ENCODE assay signal across 27 mouse cellular contexts in genomic region chr14:19701546-19701945, GRCm38 (mm10). TPM values are rescaled to one million over a fixed set of nuclear protein-coding genes. Genes with fewer than 3 reads are reported as not detected.
DNase-seq lines count a peak whose midpoint lies in the region; TF ChIP-seq lines count a peak whose summit lies in the region.
"Had no signal": no experiment of that assay in that cellular context is flagged by ENCODE, and none has a peak within 500 bp of the region (broad histone marks: within the 10 kb centered on the region; RNA-seq: fewer than 3 reads in every experiment).

No protein-coding gene starts in this region.

- no peaks in the 10 kb centered on the region for H3K36me3 ChIP-seq in splenic B cell, adult 2 months (ENCODE audit: control insufficient read depth, insufficient read depth, low read length, poor library complexity, severe bottlenecking)
- H3K36me3 ChIP-seq: embryonic facial prominence, embryonic 10.5 days; embryonic facial prominence, embryonic 13.5 days; forebrain, embryonic 12.5 days; forebrain, embryonic 15.5 days; G1E; heart, embryonic 13.5 days had no signal

- no peak for TF ChIP-seq POLR2A in brain, embryonic 14.5 days (IDR thresholded peaks at IDR 0.05; ENCODE audit: borderline replicate concordance, extremely low read depth, insufficient read depth, insufficient read length, poor library complexity, severe bottlenecking)

- DNase-seq in retina, embryonic 14.5 days (ENCODE audit: low spot score), result peak; percentile 7
- DNase-seq in retina, postnatal 1 day, result no peak
- DNase-seq in brain, embryonic 14.5 days (ENCODE audit: low read depth), result peak; percentile 43
- DNase-seq in splenic B cell, adult 2 months (ENCODE audit: low read depth, low spot score), result peak; percentile 11
- no peak for DNase-seq in c-Kit-positive CD71-positive TER-119-positive erythroid progenitor cells, embryonic 14.5 days (ENCODE audit: low spot score)
- DNase-seq in layer of hippocampus, adult 2 months (ENCODE audit: low spot score in 2 of 2), result no peak
- DNase-seq: adrenal gland, postnatal 10 days; adrenal gland, postnatal 36 days; cerebellum, adult 11-12 months; cerebellum, adult 8-10 months; cerebellum, postnatal 10 days; cerebellum, postnatal 36 days; embryo, embryonic 11 days; gastrocnemius, postnatal 10 days; heart, adult 18-20 months; heart, postnatal 14 days; heart, postnatal 4 days had no signal

- TF ChIP-seq CTCF in brain, embryonic 14.5 days (IDR thresholded peaks at IDR 0.05; ENCODE audit: borderline replicate concordance, extremely low read depth, insufficient read depth, insufficient read length), result no peak
- no peak for TF ChIP-seq CTCF in layer of hippocampus, adult 2 months (conservative IDR thresholded peaks at IDR 0.05)

- H3K27me3 ChIP-seq in splenic B cell, adult 2 months (ENCODE audit: control insufficient read depth, insufficient read depth, low read length, poor library complexity, severe bottlenecking), result no peaks in the 10 kb centered on the region
- H3K27me3 ChIP-seq: CH12.LX; embryonic facial prominence, embryonic 13.5 days; forebrain, embryonic 15.5 days had no signal

- H3K4me3 ChIP-seq in layer of hippocampus, adult 2 months, result no peak overlapping the region
- H3K4me3 ChIP-seq: embryonic facial prominence, embryonic 10.5 days; embryonic facial prominence, embryonic 13.5 days; erythroblast, embryonic 14.5 days; forebrain, embryonic 12.5 days; forebrain, embryonic 15.5 days; heart, embryonic 13.5 days had no signal

- H3K27ac ChIP-seq in layer of hippocampus, adult 2 months, result no peak overlapping the region
- H3K27ac ChIP-seq: embryonic facial prominence, embryonic 10.5 days; embryonic facial prominence, embryonic 13.5 days; forebrain, embryonic 12.5 days; forebrain, embryonic 15.5 days; heart, embryonic 13.5 days; hindbrain, embryonic 14.5 days; hindbrain, postnatal 0 days had no signal

RNA-seq across cellular contexts. Expression of gene Nid2, which starts 49.5 kb away (rescaled TPM):
- 13.8 and 33.2 TPM in 2 replicates for polyA plus RNA-seq in brain, embryonic 14.5 days (2012; rRNA removed)
- 1 to 10 TPM; 1.4 to 2.3 TPM for total RNA-seq in layer of hippocampus, adult 2 months (2021)

Comparison
In these comparisons a context has a peak if more than half of its experiments do, and no peak if none do; other contexts are left out.
1. DNase-seq: peak in retina, embryonic 14.5 days (single experiment), brain, embryonic 14.5 days (single experiment) and splenic B cell, adult 2 months (single experiment); none in retina, postnatal 1 day (single experiment), c-Kit-positive CD71-positive TER-119-positive erythroid progenitor cells, embryonic 14.5 days (single experiment) and layer of hippocampus, adult 2 months (0 of 2).